Comparison of ENCODE assay signal across 18 mouse cellular contexts in genomic region chr1:90830006-90830405, GRCm38 (mm10). TPM values are rescaled to one million over a fixed set of nuclear protein-coding genes. Genes with fewer than 3 reads are reported as not detected.
DNase-seq lines count a peak whose midpoint lies in the region; ATAC-seq and TF ChIP-seq lines count a peak whose summit lies in the region.
"Had no signal": no experiment of that assay in that cellular context is flagged by ENCODE, and none has a peak within 500 bp of the region (broad histone marks: within the 10 kb centered on the region; RNA-seq: fewer than 3 reads in every experiment).

No protein-coding gene starts in this region.

- no peak overlapping the region for H3K4me3 ChIP-seq in layer of hippocampus, adult 2 months
- H3K4me3 ChIP-seq: heart, embryonic 10.5 days; limb, embryonic 15.5 days had no signal

- H3K27ac ChIP-seq in layer of hippocampus, adult 2 months = no peak overlapping the region
- H3K27ac ChIP-seq: heart, embryonic 10.5 days; limb, embryonic 15.5 days had no signal

- peaks cover 6% of the 10 kb centered on the region for H3K27me3 ChIP-seq in Patski
- H3K27me3 ChIP-seq: limb, embryonic 15.5 days had no signal

- POLR2A ChIA-PET in Patski (lab: Charles Lee) = no interaction called here

- DNase-seq in layer of hippocampus, adult 2 months (ENCODE audit: low spot score in 2 of 2) = no peak
- no peak for DNase-seq in layer of hippocampus, adult 18-20 months (ENCODE audit: low spot score in 2 of 2)
- peak; percentile 47 for DNase-seq in thymus, postnatal 4 days
- no peak for DNase-seq in thymus, postnatal 25 days
- no peak for DNase-seq in Patski (ENCODE audit: low read depth, low spot score)
- DNase-seq in urinary bladder, adult 2 months (ENCODE audit: low spot score) = no peak
- no peak for DNase-seq in adrenal gland, adult 2 months
- DNase-seq: cerebellum, adult 18-20 months; gastrocnemius, postnatal 14 days; kidney, adult 2 months; kidney, postnatal 36 days; lung, adult 18-20 months; midbrain, embryonic 14.5 days; retina, postnatal 1 day; right cerebral cortex, postnatal 4 days had no signal

- no peak for ATAC-seq in Patski
- ATAC-seq: hindbrain, embryonic 16.5 days had no signal

- in situ Hi-C loops in Patski (cut with MboI; ENCODE audit: low pct_unique_long_range_greater_than_20kb) = no loop called here

- TF ChIP-seq CTCF in layer of hippocampus, adult 2 months (conservative IDR thresholded peaks at IDR 0.05) = peak; percentile 75
- peak; percentile 47 for TF ChIP-seq CTCF in Patski (IDR thresholded peaks at IDR 0.05)

- CTCF ChIA-PET in Patski (lab: Charles Lee) = interaction anchor here (2.1 kb wide), 1 partner anchor 8 kb away, joined by 6 read pairs; no protein-coding TSS in a partner anchor

RNA-seq across cellular contexts. Expression of gene Col6a3, which starts 13.8 kb away (rescaled TPM):
- 1 to 10 TPM; 3.4 to 4.0 TPM for total RNA-seq in layer of hippocampus, adult 2 months (2021)
- total RNA-seq in layer of hippocampus, adult 18-20 months (2021) = 1 to 10 TPM; 3.4 to 4.3 TPM
- polyA plus RNA-seq in Patski (2021) = 0.13 TPM
- polyA plus RNA-seq in urinary bladder, adult 2 months (2012; rRNA removed) = 235 and 273 TPM in 2 replicates
- total RNA-seq in adrenal gland, adult 2 months (2021) = 10 to 100 TPM; 19.8 to 29.9 TPM
- polyA plus RNA-seq in adrenal gland, adult 2 months (2012; rRNA removed) = 10.6 and 12.3 TPM in 2 replicates
